Comparison of ENCODE assay signal across 10 mouse cellular contexts in genomic region chr5:36130393-36131011, GRCm38 (mm10).
A peak's percentile ranks its signal among the peaks of the same experiment; 100 is the strongest.
DNase-seq lines count a peak whose midpoint lies in the region; ATAC-seq and TF ChIP-seq lines count a peak whose summit lies in the region.
"Had no signal": no experiment of that assay in that cellular context is flagged by ENCODE, and none has a peak within 500 bp of the region (broad histone marks: within the 10 kb centered on the region; RNA-seq: fewer than 3 reads in every experiment).

No protein-coding gene starts in this region.

- no peaks in the 10 kb centered on the region for H3K9me3 ChIP-seq in hindbrain, postnatal 0 days (ENCODE audit: low read length)
- H3K9me3 ChIP-seq in neural tube, embryonic 14.5 days (ENCODE audit: control insufficient read depth, low read length), result no peaks in the 10 kb centered on the region
- H3K9me3 ChIP-seq in kidney, embryonic 14.5 days (ENCODE audit: control insufficient read depth, low read length), result no peaks in the 10 kb centered on the region

- ATAC-seq in hindbrain, postnatal 0 days, result peak; percentile 64; the same call in 1 of the 2 replicates
- ATAC-seq in neural tube, embryonic 14.5 days (ENCODE audit: low read depth), result peak; percentile 77
- ATAC-seq in megakaryocyte-erythroid progenitor cell, adult 5-6 weeks (replicated peaks; ENCODE audit: low FRiP score, low TSS enrichment, poor library complexity, severe bottlenecking), result no peak
- no peak for ATAC-seq in kidney, embryonic 14.5 days (ENCODE audit: low FRiP score, low TSS enrichment)
- ATAC-seq: inflammation-experienced regulatory T-cells, adult 6 months had no signal

- H3K36me3 ChIP-seq in hindbrain, postnatal 0 days (ENCODE audit: insufficient read depth, low read length), result no peaks in the 10 kb centered on the region
- H3K36me3 ChIP-seq in neural tube, embryonic 14.5 days (ENCODE audit: control insufficient read depth, insufficient read depth, low read length), result no peaks in the 10 kb centered on the region
- no peaks in the 10 kb centered on the region for H3K36me3 ChIP-seq in kidney, embryonic 14.5 days (ENCODE audit: control insufficient read depth, insufficient read depth, low read length)

- no peak overlapping the region for H3K4me2 ChIP-seq in hindbrain, postnatal 0 days (ENCODE audit: low read depth, low read length)
- H3K4me2 ChIP-seq in neural tube, embryonic 14.5 days (ENCODE audit: low read depth, low read length), result no peak overlapping the region
- no peak overlapping the region for H3K4me2 ChIP-seq in kidney, embryonic 14.5 days (replicated peaks; ENCODE audit: low read depth, low read length)

- no peak for TF ChIP-seq CTCF in hindbrain, postnatal 0 days (IDR thresholded peaks at IDR 0.05; ENCODE audit: low read depth)

- peak overlapping the region; percentile 36; the same call in 1 of the 2 replicates for H3K27ac ChIP-seq in hindbrain, postnatal 0 days
- H3K27ac ChIP-seq in neural tube, embryonic 14.5 days (ENCODE audit: low read depth, low read length), result peak overlapping the region; percentile 44; the same call in 1 of the 2 replicates
- H3K27ac ChIP-seq in kidney, embryonic 14.5 days (ENCODE audit: low read depth, low read length), result no peak overlapping the region
- H3K27ac ChIP-seq: liver, embryonic 14.5 days had no signal

- H3K4me1 ChIP-seq in hindbrain, postnatal 0 days (ENCODE audit: insufficient read depth, low read length), result peaks cover 8% of the 10 kb centered on the region
- H3K4me1 ChIP-seq in neural tube, embryonic 14.5 days (ENCODE audit: control insufficient read depth, insufficient read depth, low read length), result 0 out of 2 replicates have a peak, but pooled peaks cover 12% of the 10 kb centered on the region
- no peaks in the 10 kb centered on the region for H3K4me1 ChIP-seq in kidney, embryonic 14.5 days (ENCODE audit: control insufficient read depth, insufficient read depth, low read length)

- no peak overlapping the region for H3K4me3 ChIP-seq in hindbrain, postnatal 0 days (ENCODE audit: low read length)
- no peak overlapping the region for H3K4me3 ChIP-seq in neural tube, embryonic 14.5 days (ENCODE audit: low read depth, low read length)
- no peak overlapping the region for H3K4me3 ChIP-seq in kidney, embryonic 14.5 days (ENCODE audit: low read length)

- H3K27me3 ChIP-seq in hindbrain, postnatal 0 days (ENCODE audit: insufficient read depth, low read length), result no peaks in the 10 kb centered on the region
- H3K27me3 ChIP-seq in neural tube, embryonic 14.5 days (ENCODE audit: control insufficient read depth, insufficient read depth, low read length), result no peaks in the 10 kb centered on the region
- no peaks in the 10 kb centered on the region for H3K27me3 ChIP-seq in kidney, embryonic 14.5 days (ENCODE audit: control insufficient read depth, insufficient read depth, low read length)

- H3K9ac ChIP-seq in hindbrain, postnatal 0 days (replicated peaks; ENCODE audit: low read length), result no peak overlapping the region
- no peak overlapping the region for H3K9ac ChIP-seq in neural tube, embryonic 14.5 days (replicated peaks; ENCODE audit: low read depth, low read length)
- no peak overlapping the region for H3K9ac ChIP-seq in kidney, embryonic 14.5 days (ENCODE audit: low read depth, low read length)
- H3K9ac ChIP-seq: liver, embryonic 14.5 days had no signal

- peak; percentile 11 for DNase-seq in right cerebral cortex, adult 18-20 months
- DNase-seq in right cerebral cortex, postnatal 36 days (ENCODE audit: low spot score in 2 of 2), result no peak
- peak; percentile 33 for DNase-seq in gastrocnemius, adult 18-20 months (ENCODE audit: low spot score)
- peak; percentile 75 for DNase-seq in hindbrain, postnatal 0 days (ENCODE audit: low spot score)
- no peak for DNase-seq in frontal cortex, adult 2 months (ENCODE audit: extremely low spot score in 1 of 2, low spot score in 1 of 2)

- WGBS in hindbrain, postnatal 0 days, result 24% methylated on average over 8 of the region's 8 CpGs
- 30% methylated on average over 8 of the region's 8 CpGs for WGBS in neural tube, embryonic 14.5 days
- WGBS in kidney, embryonic 14.5 days, result 61% methylated on average over 8 of the region's 8 CpGs

Comparison
In these comparisons a context has a peak if more than half of its experiments do, and no peak if none do; other contexts are left out.
1. DNase-seq: peak in right cerebral cortex, adult 18-20 months (single experiment), gastrocnemius, adult 18-20 months (single experiment) and hindbrain, postnatal 0 days (single experiment); none in right cerebral cortex, postnatal 36 days (0 of 2) and frontal cortex, adult 2 months (0 of 2).
2. ATAC-seq: peak in hindbrain, postnatal 0 days (single experiment) and neural tube, embryonic 14.5 days (single experiment); none in megakaryocyte-erythroid progenitor cell, adult 5-6 weeks (single experiment) and kidney, embryonic 14.5 days (single experiment).